Mouse (Mus musculus) brain, adult 2 months (tissue): ENCODE data around the gene Timd2.
"Not testable (repeated sequence)": the region's sequence is repeated elsewhere in the genome, so short reads cannot be mapped to it uniquely, and the experiment has no call there.

Experiments used
- DNase-seq: peaks from one replicate; pipeline ENCODE4 v3.0.0; 2011; ENCODE audit warnings: low read depth, low spot score

Gene Timd2

DNA sequence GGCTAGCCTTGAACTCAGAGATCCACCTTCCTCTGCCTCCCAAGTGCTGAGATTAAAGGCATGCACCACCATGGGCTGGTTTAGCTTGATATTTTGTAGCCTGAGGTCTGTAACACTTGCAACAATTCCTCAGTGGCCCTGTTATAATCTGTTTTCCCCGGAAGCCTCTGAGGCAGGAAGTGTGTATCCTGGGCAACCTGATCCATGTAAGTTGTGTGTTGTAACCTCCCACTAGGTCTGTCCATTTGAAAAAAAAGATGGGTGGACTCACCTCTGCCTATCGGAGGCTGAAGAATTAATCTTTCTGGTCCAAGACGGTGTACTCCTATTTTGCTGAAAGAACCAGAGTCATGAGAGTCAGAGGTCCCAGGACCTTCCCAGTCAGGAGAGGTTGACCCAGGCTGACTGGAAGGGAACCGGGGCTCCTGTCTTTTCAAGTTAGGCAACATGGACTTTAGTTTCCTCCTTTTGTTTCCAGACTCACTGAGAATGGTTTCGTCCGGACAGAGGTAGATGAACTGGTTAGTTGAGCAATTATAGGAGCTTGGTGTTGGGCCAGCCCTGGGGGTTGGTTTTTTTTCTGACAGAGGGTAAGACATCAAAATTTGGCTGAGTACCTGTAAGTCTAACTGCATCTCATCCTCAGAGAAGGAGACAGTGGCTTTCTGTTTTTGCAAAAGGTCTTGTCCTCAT lies at the start of gene Timd2:
TSS of gene Timd2 (minus strand) at position 398 of the 693 bp plus-strand sequence.
- DNase-seq, result no peak

- DNase-seq, result not testable (repeated sequence)
Measured at GRCm38 (mm10) chr11:46755714-46756113, 48.9 kb upstream of the Timd2 start.

- DNase-seq, result no peak
Measured at GRCm38 (mm10) chr11:46754669-46755068, 47.8 kb upstream of the Timd2 start.

DNA sequence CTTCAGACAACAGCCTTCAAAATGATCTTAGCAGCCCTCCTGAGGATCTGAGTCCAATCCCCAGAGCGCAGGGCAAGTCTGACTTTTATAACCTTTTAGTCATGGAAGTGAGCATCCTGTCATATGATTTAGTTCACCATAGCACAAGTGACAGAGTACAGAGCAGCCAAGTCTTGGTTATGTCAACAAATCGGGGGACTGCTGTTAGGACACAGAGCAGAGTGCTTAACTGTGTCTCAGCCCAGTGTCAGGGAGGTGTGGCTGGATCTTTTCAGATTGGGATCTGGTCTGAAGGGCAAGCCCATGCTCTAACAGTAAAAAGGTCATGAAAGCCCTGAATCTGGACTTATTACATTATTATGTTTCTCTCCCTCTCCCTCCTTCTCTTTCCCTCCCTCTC lies 46.8 kb upstream of the Timd2 start:
- no peak for DNase-seq

GRCm38 (mm10) chr11:46747996-46748395 lies 41.1 kb upstream of the Timd2 start:
- no peak for DNase-seq

- DNase-seq, result no peak
Measured at GRCm38 (mm10) chr11:46741716-46742115, 34.9 kb upstream of the Timd2 start.

- DNase-seq, result peak; percentile 8
Measured at GRCm38 (mm10) chr11:46740886-46741285, 34.0 kb upstream of the Timd2 start.

DNA sequence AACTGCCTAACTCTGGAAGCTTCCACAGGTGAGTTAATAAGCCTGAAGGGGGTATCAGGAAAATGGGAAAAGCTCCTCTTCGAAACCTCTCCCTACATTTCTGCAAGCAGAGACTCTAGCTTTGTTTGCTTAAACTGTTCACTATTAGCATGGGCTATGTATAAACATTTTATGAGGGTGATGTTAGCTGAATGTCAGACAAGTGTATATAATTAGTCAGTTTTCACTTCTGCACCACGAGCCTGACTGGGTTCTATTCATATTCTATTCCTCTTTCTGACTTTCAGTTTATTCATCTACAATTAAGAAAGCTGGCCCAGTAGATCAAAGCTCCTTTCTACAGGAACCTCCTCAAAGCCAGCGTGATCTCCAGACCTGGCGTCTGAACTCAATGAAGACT lies 32.6 kb upstream of the Timd2 start:
- no peak for DNase-seq

GRCm38 (mm10) chr11:46735076-46735475 lies 28.2 kb upstream of the Timd2 start, which contains the start of gene Havcr1:
Gene Havcr1 (plus strand): TSS chr11:46735080.
- DNase-seq, result not testable (repeated sequence)

DNA sequence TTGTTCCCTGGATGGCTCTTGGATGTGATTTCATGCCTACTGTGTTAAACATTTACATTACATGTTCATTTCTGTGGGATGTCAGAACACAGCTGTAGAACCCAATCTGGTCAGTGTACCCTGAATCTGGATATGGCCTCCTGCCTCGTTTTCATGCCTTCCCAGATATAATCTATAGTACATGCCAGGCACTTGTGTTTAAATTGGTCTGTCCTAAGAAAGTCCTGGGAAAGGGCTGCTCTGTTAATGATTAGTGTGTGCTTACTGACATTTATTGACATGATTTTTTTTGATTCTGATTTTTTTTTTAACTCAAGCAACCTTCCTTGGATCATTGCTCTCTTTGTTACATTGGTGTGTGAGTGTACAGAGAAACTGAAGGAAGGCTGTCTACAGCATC lies 27.8 kb upstream of the Timd2 start:
- no peak for DNase-seq

DNA sequence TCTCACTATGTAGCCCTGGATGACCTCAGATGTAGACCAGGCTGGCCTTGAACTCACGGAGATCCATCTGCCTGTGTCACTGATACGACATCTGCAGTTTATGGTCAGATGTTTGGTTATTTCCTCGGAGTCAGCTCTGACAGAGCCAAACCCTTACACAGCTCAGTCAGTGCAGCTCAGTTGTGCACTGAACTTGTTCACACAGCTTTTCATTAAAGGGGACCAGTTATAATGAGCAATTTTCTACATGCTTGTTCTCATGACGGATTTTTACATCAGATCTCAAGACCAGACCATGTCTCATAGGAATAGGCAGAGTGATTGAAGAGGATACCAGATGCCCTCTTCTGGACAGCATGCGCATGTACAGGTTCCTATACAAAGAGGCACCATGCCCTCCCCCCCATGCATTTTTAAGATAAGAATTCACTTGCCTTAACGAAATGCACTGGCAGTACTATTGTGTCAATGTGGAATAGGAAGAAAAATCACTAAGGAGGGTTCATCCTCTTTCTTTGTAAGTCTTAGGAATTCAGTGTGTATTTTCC lies 26.5 kb upstream of the Timd2 start:
- peak; percentile 58 for DNase-seq

GRCm38 (mm10) chr11:46731541-46732070 lies 24.7 kb upstream of the Timd2 start:
- no peak for DNase-seq

DNA sequence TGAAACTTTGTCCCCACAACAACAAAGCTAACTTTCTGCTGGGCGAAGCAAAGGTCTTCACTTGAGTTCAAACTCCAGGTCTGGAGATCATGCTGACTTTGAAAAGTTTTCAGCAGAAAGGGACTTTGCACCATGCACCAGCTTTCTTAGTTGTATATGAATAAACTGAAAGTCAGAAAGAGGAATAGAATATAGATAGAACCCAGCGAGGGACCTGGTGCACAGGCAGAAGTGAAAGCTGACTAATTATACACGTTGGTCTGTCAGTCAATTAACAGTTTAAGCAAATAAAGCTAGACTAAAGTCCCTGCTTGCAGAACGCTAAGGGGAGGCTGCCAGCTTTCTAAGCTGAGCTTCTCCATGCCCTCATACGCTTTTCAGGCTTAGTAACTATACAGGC lies 8.0 kb downstream of the Timd2 start:
- no peak for DNase-seq

DNA sequence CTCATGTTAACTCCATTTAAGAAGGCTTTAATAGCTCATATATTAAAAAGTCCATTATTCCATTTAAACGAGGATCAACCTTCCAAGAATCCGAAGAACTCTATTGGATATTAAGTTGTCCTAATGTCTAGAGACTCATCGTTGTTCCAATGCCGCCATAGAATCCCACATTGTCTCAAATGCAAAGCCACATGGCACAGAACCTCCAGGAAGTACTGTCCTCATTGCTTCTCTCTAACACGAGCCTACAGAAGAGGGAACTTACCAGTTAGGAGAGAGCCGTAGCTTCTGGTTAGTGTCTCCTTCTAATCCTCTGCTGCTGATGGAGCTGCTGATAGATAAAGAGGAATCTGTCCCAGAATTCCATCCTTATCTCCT lies 8.6 kb downstream of the Timd2 start:
- DNase-seq, result no peak

DNA sequence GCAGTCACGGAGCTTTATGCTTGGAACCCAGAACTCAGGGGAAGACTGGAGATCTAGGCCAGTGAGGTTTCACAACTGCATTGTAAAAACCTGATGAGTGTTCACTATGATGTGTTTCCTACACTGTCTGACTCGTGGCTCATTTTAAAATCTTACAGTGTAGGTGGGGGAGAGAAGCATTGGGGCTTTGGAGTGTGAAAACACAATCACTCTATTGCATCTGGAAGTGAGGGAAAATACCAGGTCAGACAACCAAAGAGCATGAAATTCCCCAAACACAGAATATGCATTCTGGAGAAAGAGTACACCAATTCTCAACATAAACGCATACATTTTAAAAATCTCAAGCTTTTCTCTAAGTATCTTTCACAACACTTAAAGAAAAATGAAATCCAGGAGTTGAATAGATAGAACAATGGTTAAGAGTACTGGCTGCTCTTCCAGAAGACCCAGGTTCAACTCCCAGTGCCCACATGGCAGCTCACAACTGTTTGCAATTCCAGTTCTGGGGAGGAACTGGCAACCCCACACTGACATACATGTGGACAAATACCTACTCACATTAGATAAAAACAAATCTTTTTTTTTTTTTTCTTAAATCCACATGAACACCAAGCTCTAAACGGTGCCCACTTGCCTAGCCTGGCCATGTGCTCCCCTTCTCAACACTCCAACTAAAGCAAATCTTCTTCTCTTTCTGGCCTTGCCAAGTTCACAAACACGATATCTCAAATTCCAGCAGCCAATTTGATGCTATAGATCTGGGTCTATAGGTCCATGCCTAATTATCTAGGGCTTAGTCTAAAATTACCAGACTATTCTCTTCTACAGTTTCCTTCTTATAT lies 9.2 kb downstream of the Timd2 start:
- DNase-seq, result no peak

GRCm38 (mm10) chr11:46695849-46696248 lies 11.0 kb downstream of the Timd2 start:
- DNase-seq, result not testable (repeated sequence)

DNA sequence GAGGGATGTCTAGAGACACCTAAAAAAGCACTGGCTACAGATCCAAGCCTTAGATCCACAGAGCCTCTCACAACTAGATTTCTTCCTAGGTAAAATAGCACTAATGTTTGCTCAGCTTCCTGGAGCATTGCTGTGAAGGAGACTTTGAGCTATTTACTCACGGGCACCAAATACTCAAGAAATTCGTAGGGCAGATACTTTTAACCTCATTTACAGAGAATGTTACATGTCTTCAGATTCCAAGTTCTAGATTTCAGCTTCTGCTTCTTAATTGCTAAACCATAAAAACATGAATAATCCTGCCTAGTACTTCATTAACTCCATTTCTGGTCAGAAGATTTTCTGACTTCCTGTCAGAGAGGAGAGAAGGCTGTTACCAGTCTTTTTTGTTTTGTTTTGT lies 16.7 kb downstream of the Timd2 start:
- DNase-seq, result no peak

- no peak for DNase-seq
Measured at GRCm38 (mm10) chr11:46683723-46684122, 23.1 kb downstream of the Timd2 start.

DNA sequence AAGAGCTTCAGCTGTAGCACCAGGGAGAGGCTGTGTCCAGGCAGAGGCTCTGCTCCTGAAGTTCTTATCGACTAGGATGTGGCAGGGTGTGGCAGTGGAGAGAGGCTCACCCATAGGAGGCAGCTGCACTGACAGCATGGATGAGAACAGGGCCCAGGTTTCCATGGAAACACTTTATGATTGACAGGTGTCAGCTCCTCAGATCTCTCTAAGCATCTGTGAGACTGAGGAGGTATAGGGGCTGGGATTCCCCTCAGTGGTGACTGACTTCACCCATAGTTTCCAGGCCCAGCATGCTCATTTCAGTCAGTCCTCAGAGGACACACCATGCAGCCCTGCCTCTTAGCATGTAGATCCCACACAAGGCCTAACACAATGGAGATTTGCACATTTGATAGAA lies 24.0 kb downstream of the Timd2 start:
- DNase-seq, result no peak

- peak; percentile 24 for DNase-seq
Measured at GRCm38 (mm10) chr11:46667938-46668337, 38.9 kb downstream of the Timd2 start.

- peak; percentile 64 for DNase-seq
Measured at GRCm38 (mm10) chr11:46667105-46667504, 39.8 kb downstream of the Timd2 start.
